Mouse (Mus musculus) embryonic facial prominence, embryonic 15.5 days (tissue): ENCODE results near the gene Hoxc9. TPM values are rescaled to one million over a fixed set of nuclear protein-coding genes. Genes with fewer than 3 reads are reported as not detected.

ENCODE experiments used
- ATAC-seq: fragments of 200-750 bp; cut with Nextera tagmentation; 2 replicates; pipeline ENCODE4 v1.8.0; 2017; ENCODE audit warnings: low read depth, moderate TSS enrichment; ENCODE audit not compliant: insufficient number of reproducible peaks, low FRiP score, low TSS enrichment
- H3K27ac ChIP-seq: fragments of 300-500 bp; sonication (generic); replicated peaks from 2 replicates; pipeline ENCODE4 v1.5.1; 2015; ENCODE audit warnings: mild to moderate bottlenecking, inconsistent platforms
- H3K27me3 ChIP-seq: fragments of 300-500 bp; sonication (generic); 2 replicates; pipeline ENCODE4 v1.6.1; 2015; ENCODE audit warnings: inconsistent platforms
- H3K36me3 ChIP-seq: fragments of 300-500 bp; sonication (generic); 2 replicates; pipeline ENCODE4 v1.6.1; 2015; ENCODE audit warnings: mild to moderate bottlenecking, inconsistent platforms
- H3K4me1 ChIP-seq: fragments of 300-500 bp; sonication (generic); 2 replicates; pipeline ENCODE4 v1.6.1; 2015; ENCODE audit warnings: inconsistent platforms
- H3K4me2 ChIP-seq: fragments of 300-500 bp; sonication (generic); replicated peaks from 2 replicates; pipeline ENCODE4 v1.6.1; 2015; ENCODE audit warnings: mild to moderate bottlenecking, inconsistent platforms
- H3K4me3 ChIP-seq: fragments of 300-500 bp; sonication (generic); replicated peaks from 2 replicates; pipeline ENCODE4 v1.5.1; 2015; ENCODE audit warnings: mild to moderate bottlenecking, inconsistent platforms
- H3K9ac ChIP-seq: fragments of 300-500 bp; sonication (generic); 2 replicates; pipeline ENCODE4 v1.6.1; 2015; ENCODE audit warnings: inconsistent platforms
- H3K9me3 ChIP-seq: fragments of 300-500 bp; sonication (generic); replicated peaks from 2 replicates; pipeline ENCODE4 v1.6.1; 2016; ENCODE audit warnings: inconsistent platforms
- WGBS: fragments of 180-500 bp; shearing (Covaris S2); methylation state at CpG from one replicate; pipeline ENCODE4 v1.1.7; 2015; 5-methylcytosine and 5-hydroxymethylcytosine counted together
- polyA plus RNA-seq: library from polyadenylated mRNA; unstranded; fragments of >200 nt; fragmentation: Nextera tagmentation; extraction: Ambion mirVana; gene quantifications from 2 replicates; pipeline ENCODE4 v1.2.1, GENCODE M21; 2015

Hoxc9 gene
- polyA plus RNA-seq, 1 experiment from 2014 or later = not detected

- H3K4me1 ChIP-seq = peaks cover 6% of the 10 kb centered on the region; the same call in 1 of the 2 replicates
- 3% methylated on average over 3 of the region's 3 CpGs for WGBS
- no peak overlapping the region for H3K4me2 ChIP-seq
- no peak overlapping the region for H3K9ac ChIP-seq
- no peaks in the 10 kb centered on the region for H3K9me3 ChIP-seq
- peaks cover 95% of the 10 kb centered on the region for H3K27me3 ChIP-seq
- H3K27ac ChIP-seq = no peak overlapping the region
- no peak for ATAC-seq
- H3K4me3 ChIP-seq = no peak overlapping the region
- H3K36me3 ChIP-seq = no peaks in the 10 kb centered on the region
Observed at GRCm38 (mm10) chr15:102992863-102993262, 16.6 kb downstream of the Hoxc9 start.

GRCm38 (mm10) chr15:102996548-102996947, 20.3 kb downstream of the Hoxc9 start:
- 2% methylated on average over 9 of the region's 9 CpGs for WGBS
- H3K27me3 ChIP-seq = peaks cover 97% of the 10 kb centered on the region
- H3K9ac ChIP-seq = no peak overlapping the region
- H3K27ac ChIP-seq = no peak overlapping the region
- H3K4me1 ChIP-seq = peaks cover 19% of the 10 kb centered on the region
- H3K4me2 ChIP-seq = no peak overlapping the region
- H3K4me3 ChIP-seq = no peak overlapping the region
- no peak for ATAC-seq
- H3K9me3 ChIP-seq = no peaks in the 10 kb centered on the region
- no peaks in the 10 kb centered on the region for H3K36me3 ChIP-seq

- Histone ChIP-seq H3K27ac (no peak overlapping the region), H3K4me3 (no peak overlapping the region), H3K27me3 (peaks cover 97% of the 10 kb centered on the region), H3K36me3 (no peaks in the 10 kb centered on the region), H3K9me3 (no peaks in the 10 kb centered on the region), H3K4me1 (peaks cover 19% of the 10 kb centered on the region), H3K9ac (no peak overlapping the region), H3K4me2 (no peak overlapping the region)
- ATAC-seq = no peak
- WGBS = 3% methylated on average over 3 of the region's 3 CpGs
Observed at GRCm38 (mm10) chr15:102997431-102997830, 21.2 kb downstream of the Hoxc9 start.

GRCm38 (mm10) chr15:102997939-102998355, 21.7 kb downstream of the Hoxc9 start, which contains the start of gene Hoxc6:
Hoxc6 (plus strand) TSS chr15:102998257.
- no peak for ATAC-seq
- H3K36me3 ChIP-seq = no peaks in the 10 kb centered on the region
- H3K4me3 ChIP-seq = peak within 1 kb of the TSS; percentile 47
- peaks cover 97% of the 10 kb centered on the region for H3K27me3 ChIP-seq
- no peak within 1 kb of the TSS for H3K27ac ChIP-seq
- peaks cover 19% of the 10 kb centered on the region for H3K4me1 ChIP-seq
- H3K4me2 ChIP-seq = peak within 1 kb of the TSS; percentile 79
- H3K9me3 ChIP-seq = no peaks in the 10 kb centered on the region
- WGBS = 2% methylated on average over 19 of the region's 19 CpGs
- H3K9ac ChIP-seq = no peak within 1 kb of the TSS

DNA sequence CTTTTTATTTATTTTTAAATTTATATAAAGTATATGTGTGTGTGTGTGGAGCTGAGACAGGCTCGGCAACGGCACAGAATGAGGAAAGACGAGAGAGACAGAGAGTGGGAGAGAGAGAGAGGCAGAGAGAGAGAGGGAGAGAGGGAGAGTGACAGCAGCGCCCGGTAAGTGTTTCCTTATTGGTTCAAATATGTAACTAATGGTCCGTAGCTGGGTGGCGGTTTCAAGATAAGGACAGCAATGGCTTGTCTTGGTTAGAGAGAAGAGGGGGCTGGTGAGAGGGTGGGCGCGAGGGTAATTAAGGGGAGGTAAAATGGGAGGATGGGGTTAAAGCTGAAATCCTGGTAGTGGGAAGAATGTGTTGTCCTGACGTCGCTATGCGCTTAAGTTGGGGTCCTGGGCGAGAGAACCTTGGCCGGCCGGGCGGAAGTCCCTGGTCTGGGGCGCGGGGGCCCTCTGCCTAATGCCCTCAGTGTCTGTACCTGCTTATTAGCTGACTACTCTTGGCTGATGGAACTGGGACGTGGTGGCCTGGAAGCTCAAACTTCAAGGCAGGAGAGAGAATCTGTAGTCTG, 22.5 kb downstream of the Hoxc9 start:
- peaks cover 97% of the 10 kb centered on the region for H3K27me3 ChIP-seq
- no peaks in the 10 kb centered on the region for H3K9me3 ChIP-seq
- no peak for ATAC-seq
- no peak overlapping the region for H3K27ac ChIP-seq
- no peaks in the 10 kb centered on the region for H3K36me3 ChIP-seq
- no peak overlapping the region for H3K9ac ChIP-seq
- peaks cover 19% of the 10 kb centered on the region for H3K4me1 ChIP-seq
- H3K4me2 ChIP-seq = peak overlapping the region; percentile 79
- WGBS = under 1% methylated on average over 19 of the region's 19 CpGs
- peak overlapping the region; percentile 47 for H3K4me3 ChIP-seq

GRCm38 (mm10) chr15:102999183-102999831, 23.1 kb downstream of the Hoxc9 start:
- Histone ChIP-seq H3K27me3 (peaks cover 98% of the 10 kb centered on the region), H3K4me1 (peaks cover 19% of the 10 kb centered on the region), H3K9me3 (no peaks in the 10 kb centered on the region), H3K36me3 (no peaks in the 10 kb centered on the region), H3K27ac (no peak overlapping the region), H3K9ac (peak overlapping the region; percentile 26), H3K4me2 (peak overlapping the region; percentile 79), H3K4me3 (peak overlapping the region; percentile 47)
- peak; percentile 47; the same call in 1 of the 2 replicates for ATAC-seq
- under 1% methylated on average over 33 of the region's 33 CpGs for WGBS

DNA sequence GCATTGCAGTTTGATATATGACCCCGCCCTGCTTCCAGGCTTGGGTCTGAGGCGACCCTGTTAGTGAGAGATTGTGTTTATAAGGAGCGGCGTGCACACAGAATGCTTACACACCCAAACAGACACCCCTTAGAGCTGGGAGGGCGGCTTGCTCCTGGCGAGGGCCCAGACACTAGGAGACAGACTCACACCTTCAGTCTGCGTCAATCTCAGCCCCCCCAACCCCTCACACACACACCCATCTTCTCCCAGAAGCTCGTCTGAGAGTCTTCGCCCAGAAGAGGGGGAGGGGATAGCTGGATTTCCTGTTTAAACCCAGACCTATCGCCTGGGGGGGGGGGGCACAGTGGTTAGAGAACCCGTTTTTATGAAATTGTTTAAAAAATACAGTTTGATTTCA, 23.7 kb downstream of the Hoxc9 start:
- H3K4me3 ChIP-seq = peak overlapping the region; percentile 47
- H3K4me2 ChIP-seq = peak overlapping the region; percentile 79; the same call in 1 of the 2 replicates
- 2% methylated on average over 11 of the region's 11 CpGs for WGBS
- H3K4me1 ChIP-seq = peaks cover 19% of the 10 kb centered on the region
- no peak overlapping the region for H3K27ac ChIP-seq
- H3K9me3 ChIP-seq = no peaks in the 10 kb centered on the region
- no peak overlapping the region for H3K9ac ChIP-seq
- 0 out of 2 replicates have a peak, but pooled peaks have one; percentile 19 for ATAC-seq
- H3K27me3 ChIP-seq = peaks cover 98% of the 10 kb centered on the region
- H3K36me3 ChIP-seq = no peaks in the 10 kb centered on the region

DNA sequence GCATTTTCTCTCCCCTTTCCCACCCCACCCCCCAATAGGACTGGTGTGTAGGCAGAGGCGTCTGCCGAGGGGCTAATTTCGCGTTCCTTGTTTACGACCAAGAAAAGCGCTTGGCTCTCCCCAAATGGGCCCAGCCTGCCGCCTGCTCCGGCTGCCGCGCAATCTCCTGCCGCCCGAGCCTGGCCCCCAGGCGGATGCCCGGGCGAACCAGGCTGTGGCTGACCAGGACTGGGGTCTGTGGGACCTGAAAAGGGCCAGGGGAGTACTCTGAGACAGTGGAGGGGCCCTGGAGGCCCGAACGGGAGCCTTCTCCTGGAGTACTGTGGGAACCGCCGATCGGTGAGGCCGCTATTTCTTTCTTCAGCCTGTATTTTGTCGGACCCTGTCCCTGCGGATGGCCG, 24.3 kb downstream of the Hoxc9 start:
- H3K4me2 ChIP-seq = no peak overlapping the region
- no peaks in the 10 kb centered on the region for H3K9me3 ChIP-seq
- peaks cover 98% of the 10 kb centered on the region for H3K27me3 ChIP-seq
- no peak overlapping the region for H3K9ac ChIP-seq
- no peak for ATAC-seq
- peaks cover 19% of the 10 kb centered on the region for H3K4me1 ChIP-seq
- 0 out of 2 replicates have a peak overlapping the region, but pooled peaks have one; percentile 10 for H3K4me3 ChIP-seq
- 2% methylated on average over 24 of the region's 24 CpGs for WGBS
- H3K27ac ChIP-seq = no peak overlapping the region
- H3K36me3 ChIP-seq = no peaks in the 10 kb centered on the region

DNA sequence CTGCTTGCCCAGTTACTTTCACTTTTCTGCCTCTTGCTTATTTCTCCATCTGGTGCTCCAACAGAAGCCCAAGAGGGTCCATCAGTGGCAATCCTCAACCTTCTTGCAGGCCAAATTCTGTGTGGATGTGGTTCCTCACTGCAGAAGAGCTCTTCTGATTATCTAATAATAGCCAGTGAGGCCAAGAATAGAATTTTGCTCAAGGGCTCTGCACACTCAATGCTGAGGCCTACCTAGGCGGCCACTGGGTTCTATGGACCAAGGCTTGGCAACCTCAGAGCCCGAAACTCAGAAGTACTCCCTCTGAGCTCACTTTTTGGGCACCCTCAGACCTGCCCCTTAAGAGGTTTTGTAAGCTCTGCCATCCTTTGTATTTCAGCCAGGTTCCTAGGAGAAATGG, 25.1 kb downstream of the Hoxc9 start:
- no peak overlapping the region for H3K9ac ChIP-seq
- no peak overlapping the region for H3K4me3 ChIP-seq
- no peaks in the 10 kb centered on the region for H3K36me3 ChIP-seq
- H3K27ac ChIP-seq = no peak overlapping the region
- no peak overlapping the region for H3K4me2 ChIP-seq
- 13% methylated on average over 2 of the region's 2 CpGs for WGBS
- no peak for ATAC-seq
- H3K27me3 ChIP-seq = peaks cover 98% of the 10 kb centered on the region
- no peaks in the 10 kb centered on the region for H3K9me3 ChIP-seq
- peaks cover 19% of the 10 kb centered on the region for H3K4me1 ChIP-seq

DNA sequence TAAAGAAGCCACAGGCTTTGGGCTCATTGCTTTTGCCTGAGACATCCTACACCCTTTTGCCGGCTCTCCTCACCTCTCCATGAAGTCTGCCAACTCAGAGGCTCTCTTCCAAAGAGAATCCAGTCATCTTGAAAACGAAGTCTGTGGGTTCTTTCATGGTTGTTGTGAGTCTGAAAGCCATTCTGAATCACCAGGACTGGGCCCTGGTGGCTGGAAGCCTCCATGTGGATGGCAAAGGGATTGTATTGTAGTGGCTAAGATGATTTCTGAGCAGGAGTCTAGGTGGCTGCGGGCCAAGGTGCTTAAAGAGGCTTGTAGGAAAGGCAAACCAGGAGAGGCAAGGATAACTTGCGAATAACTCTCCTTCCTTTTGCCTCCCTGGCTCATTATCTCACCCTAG, 25.9 kb downstream of the Hoxc9 start:
- Histone ChIP-seq H3K9me3 (no peaks in the 10 kb centered on the region), H3K27ac (no peak overlapping the region), H3K36me3 (no peaks in the 10 kb centered on the region), H3K27me3 (peaks cover 98% of the 10 kb centered on the region), H3K4me2 (no peak overlapping the region), H3K4me3 (no peak overlapping the region), H3K9ac (no peak overlapping the region), H3K4me1 (peaks cover 19% of the 10 kb centered on the region)
- WGBS = 9% methylated on average over 4 of the region's 4 CpGs
- no peak for ATAC-seq

DNA sequence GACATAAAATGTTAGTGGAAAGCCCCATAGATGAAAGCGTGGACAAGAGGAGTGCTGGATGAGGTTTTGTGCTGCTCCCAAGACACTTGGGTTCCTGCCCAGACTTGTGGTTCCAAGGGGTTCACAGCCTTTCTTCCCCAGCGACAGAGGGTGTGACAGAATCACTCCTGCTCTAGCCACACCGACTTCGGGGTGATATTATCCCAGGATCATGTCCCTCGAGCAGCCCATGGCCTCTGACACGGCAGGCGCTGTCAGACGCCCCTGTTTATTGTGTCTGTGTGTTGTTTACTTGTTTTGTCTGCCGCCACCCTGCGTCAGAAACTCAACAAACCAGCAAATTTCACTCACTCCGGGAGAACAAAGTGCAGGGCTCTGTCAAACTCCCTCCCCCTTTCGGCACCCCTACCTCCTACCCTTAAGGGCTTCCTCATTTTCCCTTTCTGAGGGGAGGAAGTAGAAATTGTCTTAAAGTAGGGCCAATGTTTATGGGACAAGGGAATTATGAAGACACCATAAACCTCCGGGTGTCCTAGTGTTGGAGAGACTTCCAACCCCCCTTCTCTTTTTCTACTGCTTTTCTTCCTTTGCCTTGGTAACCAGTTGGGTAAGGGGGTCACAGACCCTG, 26.7 kb downstream of the Hoxc9 start:
- no peak overlapping the region for H3K9ac ChIP-seq
- peaks cover 19% of the 10 kb centered on the region for H3K4me1 ChIP-seq
- 5% methylated on average over 13 of the region's 13 CpGs for WGBS
- H3K4me2 ChIP-seq = no peak overlapping the region
- no peak overlapping the region for H3K4me3 ChIP-seq
- H3K27ac ChIP-seq = no peak overlapping the region
- peaks cover 98% of the 10 kb centered on the region for H3K27me3 ChIP-seq
- no peaks in the 10 kb centered on the region for H3K9me3 ChIP-seq
- no peak for ATAC-seq
- H3K36me3 ChIP-seq = no peaks in the 10 kb centered on the region
